Mouse (Mus musculus) megakaryocyte, embryonic 14.5 days (primary cell): ENCODE measurements around the gene Serac1.

ENCODE experiments used
- FLI1 ChIP-seq: IDR thresholded peaks from 2 replicates; pipeline ENCODE4 v1.6.1; 2012; ENCODE audit warnings: low read length, inconsistent platforms, mixed read lengths
- GATA1 ChIP-seq: IDR thresholded peaks from 3 replicates; pipeline ENCODE4 v1.6.1; 2012; ENCODE audit warnings: mixed read lengths, low read length, inconsistent platforms, borderline replicate concordance

GRCm38 (mm10) chr17:6115085-6115484 lies 35.5 kb upstream of the Serac1 start:
- TF ChIP-seq GATA1 (no peak), FLI1 (no peak)
